Mouse (Mus musculus) E14TG2a.4 (cell line): ENCODE measurements around the gene Gm5767.

Experiments
- H3K27me3 ChIP-seq: 2 replicates; pipeline ENCODE4 v1.6.1; 2014; ENCODE audit warnings: low read length, control low read depth; ENCODE audit not compliant: insufficient read depth
- H3K36me3 ChIP-seq: 2 replicates; pipeline ENCODE4 v1.6.1; 2014; ENCODE audit warnings: low read length, control low read depth; ENCODE audit not compliant: insufficient read depth
- H3K4me1 ChIP-seq: replicated peaks from 2 replicates; pipeline ENCODE4 v1.6.1; 2014; ENCODE audit warnings: low read depth, low read length, control low read depth
- H3K4me3 ChIP-seq: replicated peaks from 2 replicates; pipeline ENCODE4 v1.5.1; 2014; ENCODE audit warnings: mild to moderate bottlenecking, low read length
- H3K9me3 ChIP-seq: 2 replicates; pipeline ENCODE4 v1.6.1; 2014; ENCODE audit warnings: low read length, control low read depth
- CTCF ChIP-seq: conservative IDR thresholded peaks from 2 replicates; pipeline ENCODE4 v1.5.1; 2014; ENCODE audit warnings: low read length
- NANOG ChIP-seq: IDR thresholded peaks from 2 replicates; pipeline ENCODE4 v1.6.1; 2014; ENCODE audit warnings: borderline replicate concordance, low read length, mixed read lengths
- POU5F1 ChIP-seq: IDR thresholded peaks from 2 replicates; pipeline ENCODE4 v1.6.1; 2014; ENCODE audit warnings: low read length, borderline replicate concordance

Gene Gm5767

DNA sequence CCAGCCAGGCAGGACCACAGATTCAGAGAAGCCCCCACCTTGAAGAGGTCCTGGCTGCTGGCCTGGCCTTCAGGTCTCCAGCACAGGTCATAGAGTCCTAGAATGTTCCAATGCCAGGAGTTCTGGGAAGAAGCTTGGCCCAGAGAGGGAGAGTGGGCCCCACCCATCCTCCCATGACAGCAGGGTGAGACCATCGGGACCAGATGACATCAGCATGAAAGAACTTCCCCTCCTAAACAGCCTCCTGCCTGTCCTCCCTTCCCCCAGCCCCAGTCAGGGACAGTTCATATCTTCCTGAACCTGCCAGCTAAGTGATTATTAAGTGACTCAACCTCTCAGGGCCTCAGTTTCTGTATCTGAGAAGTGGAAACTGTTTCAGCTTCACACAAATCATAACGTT, 14.1 kb upstream of the Gm5767 start:
- Histone ChIP-seq H3K4me1 (peaks cover 99% of the 10 kb centered on the region), H3K4me3 (peak overlapping the region; percentile 35; the same call in 1 of the 2 replicates), H3K27me3 (no peaks in the 10 kb centered on the region), H3K36me3 (peaks cover 61% of the 10 kb centered on the region), H3K9me3 (no peaks in the 10 kb centered on the region)
- TF ChIP-seq POU5F1 (no peak), CTCF (no peak), NANOG (no peak)

DNA sequence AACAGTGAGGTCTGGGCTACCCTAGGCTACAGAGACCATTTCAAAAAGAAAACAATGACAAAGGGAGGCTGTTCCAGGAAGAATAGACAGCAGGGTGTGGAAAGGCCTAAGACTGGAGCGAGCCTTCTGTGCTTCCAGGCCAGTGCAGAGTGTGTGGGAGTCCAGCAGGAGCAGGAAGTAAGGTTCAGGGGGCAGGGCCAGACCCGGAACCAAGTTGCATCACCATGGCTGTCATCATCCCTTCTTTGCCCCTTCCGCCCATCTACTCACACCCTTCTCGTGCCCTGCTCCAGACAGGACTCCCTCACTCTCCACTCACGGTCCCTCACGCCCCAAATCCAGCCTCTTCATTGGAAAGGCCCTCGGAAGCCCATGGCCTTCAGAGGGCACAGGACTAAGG, 13.3 kb upstream of the Gm5767 start:
- peak overlapping the region; percentile 54 for H3K4me3 ChIP-seq

DNA sequence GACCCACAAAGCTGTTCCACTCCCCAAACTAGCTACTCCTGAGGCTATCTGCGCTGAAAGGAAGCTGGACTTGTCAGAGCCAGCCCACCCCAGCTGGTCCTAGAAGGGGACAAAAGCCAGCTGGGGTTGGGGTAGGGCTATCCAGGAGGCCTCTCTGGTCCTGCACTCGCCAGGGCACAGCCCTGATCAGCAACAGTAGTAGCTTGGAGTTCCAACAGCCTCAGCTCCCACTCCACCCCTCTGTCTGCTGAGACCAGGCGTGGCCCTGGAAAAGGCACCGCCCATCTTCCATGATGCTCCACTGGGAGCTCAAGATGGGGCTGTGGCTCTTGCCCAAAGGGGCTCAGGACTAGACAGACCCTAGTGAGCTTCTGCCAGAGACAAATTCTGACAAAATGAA, 12.8 kb upstream of the Gm5767 start:
- Histone ChIP-seq H3K27me3 (peaks cover 6% of the 10 kb centered on the region), H3K4me1 (peaks cover 89% of the 10 kb centered on the region), H3K36me3 (peaks cover 47% of the 10 kb centered on the region), H3K9me3 (no peaks in the 10 kb centered on the region), H3K4me3 (peak overlapping the region; percentile 54)
- TF ChIP-seq POU5F1 (no peak), CTCF (no peak)

More for the DNA sequence above, 13.3 kb upstream of the Gm5767 start:
- Histone ChIP-seq H3K36me3 (peaks cover 53% of the 10 kb centered on the region), H3K27me3 (0 out of 2 replicates have a peak, but pooled peaks cover under 1% of the 10 kb centered on the region), H3K9me3 (no peaks in the 10 kb centered on the region), H3K4me1 (peaks cover 91% of the 10 kb centered on the region)
- TF ChIP-seq CTCF (no peak), POU5F1 (no peak), NANOG (no peak)

DNA sequence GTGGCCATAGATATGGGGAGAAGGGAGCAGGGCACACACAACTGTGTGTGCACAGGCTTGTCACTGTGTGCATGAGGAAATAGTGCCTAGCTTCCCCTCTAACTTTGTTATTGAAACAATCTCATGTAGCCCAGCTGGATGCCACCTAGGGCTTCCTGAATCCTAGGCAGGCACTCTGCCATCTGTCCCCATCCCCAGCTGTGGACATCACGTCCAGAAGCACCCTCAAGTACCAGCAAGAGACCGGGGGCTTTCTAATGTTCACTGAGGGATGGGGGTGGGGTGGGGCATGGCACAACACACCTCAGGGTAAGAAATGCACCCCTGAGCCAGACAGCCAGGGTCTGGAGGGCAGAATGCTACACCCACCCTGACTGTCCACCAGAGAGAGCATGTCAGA, 12.2 kb upstream of the Gm5767 start:
- peaks cover 42% of the 10 kb centered on the region for H3K36me3 ChIP-seq
- no peaks in the 10 kb centered on the region for H3K9me3 ChIP-seq
- peak overlapping the region; percentile 7; the same call in 1 of the 2 replicates for H3K4me3 ChIP-seq
- peaks cover 87% of the 10 kb centered on the region for H3K4me1 ChIP-seq
- TF ChIP-seq POU5F1 = no peak
- no peak for TF ChIP-seq CTCF
- no peak for TF ChIP-seq NANOG
- peaks cover 11% of the 10 kb centered on the region for H3K27me3 ChIP-seq

DNA sequence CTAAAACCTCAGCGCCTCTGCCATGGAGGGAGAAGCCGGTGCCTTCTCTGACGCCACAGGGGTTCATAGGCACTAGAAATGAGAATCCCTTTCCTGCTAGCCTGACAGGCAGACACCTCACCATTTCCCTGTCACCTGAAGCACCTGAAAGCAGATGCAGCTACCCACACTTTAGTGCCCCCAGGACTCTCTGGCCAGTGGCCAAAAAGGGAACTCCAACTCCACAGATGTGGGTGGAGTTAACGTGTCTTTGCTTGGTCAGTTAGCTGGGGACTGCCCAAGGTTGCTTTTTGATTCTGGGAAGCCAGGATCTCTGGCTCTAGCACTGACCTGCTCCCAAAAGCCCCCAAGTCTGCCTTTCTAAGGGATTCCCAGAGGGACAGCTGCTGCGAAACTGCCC, 11.1 kb upstream of the Gm5767 start:
- peaks cover 84% of the 10 kb centered on the region for H3K4me1 ChIP-seq
- peak overlapping the region; percentile 52 for H3K4me3 ChIP-seq
- H3K36me3 ChIP-seq = peaks cover 31% of the 10 kb centered on the region
- TF ChIP-seq CTCF (no peak), POU5F1 (no peak), NANOG (no peak)
- H3K27me3 ChIP-seq = peaks cover 16% of the 10 kb centered on the region
- H3K9me3 ChIP-seq = no peaks in the 10 kb centered on the region

DNA sequence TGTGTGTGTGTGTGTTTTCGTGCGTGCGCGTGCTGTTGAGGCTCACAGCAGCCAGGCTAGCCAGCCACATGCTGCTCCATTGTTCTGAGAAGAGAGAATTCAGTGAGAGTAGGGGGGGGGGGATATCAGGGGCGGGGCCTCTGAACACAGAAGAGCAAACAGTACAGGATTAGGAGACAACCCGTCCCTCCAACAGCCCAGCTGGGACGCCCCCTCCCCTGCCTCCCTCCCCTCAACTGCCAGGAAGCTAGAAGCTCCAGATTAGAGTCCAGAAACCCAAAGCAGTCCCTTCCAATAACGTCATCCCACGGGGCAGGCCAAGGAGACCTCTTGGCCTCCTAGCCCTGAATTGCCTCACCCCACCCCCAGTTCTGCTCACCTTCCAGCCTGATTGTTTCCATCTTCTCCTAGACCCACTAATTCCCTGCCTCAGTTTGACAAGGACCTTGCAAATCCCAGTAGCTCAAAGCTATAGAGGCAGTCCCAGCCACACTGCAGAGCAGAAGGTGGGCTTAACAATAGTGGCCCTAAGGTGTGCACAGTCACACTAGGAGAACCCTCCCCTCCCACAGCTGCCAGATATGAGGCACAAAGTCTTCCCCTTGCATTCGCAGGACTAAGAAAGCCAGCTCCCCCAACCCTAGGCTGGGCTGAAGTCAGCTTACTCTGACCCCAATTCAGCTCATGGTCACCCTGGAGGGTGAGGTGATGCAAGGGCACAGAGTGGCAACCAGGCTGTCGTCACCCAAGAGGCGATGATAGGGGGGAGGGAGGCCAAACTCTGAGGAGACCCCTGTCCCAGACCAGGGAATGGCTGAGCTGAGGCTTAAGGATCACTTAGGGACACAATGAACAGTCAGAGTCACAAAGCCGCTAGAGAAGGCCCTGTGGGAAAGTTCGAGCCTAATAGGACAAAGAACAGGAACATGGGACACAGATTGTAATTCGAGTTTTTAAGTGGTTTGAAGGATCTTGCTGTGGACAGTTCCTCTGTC, 10.2 kb upstream of the Gm5767 start:
- peaks cover 75% of the 10 kb centered on the region for H3K4me1 ChIP-seq
- peaks cover 28% of the 10 kb centered on the region for H3K36me3 ChIP-seq
- peak overlapping the region; percentile 92 for H3K4me3 ChIP-seq
- no peaks in the 10 kb centered on the region for H3K9me3 ChIP-seq
- TF ChIP-seq NANOG (no peak), CTCF (no peak), POU5F1 (no peak)
- H3K27me3 ChIP-seq = peaks cover 16% of the 10 kb centered on the region

DNA sequence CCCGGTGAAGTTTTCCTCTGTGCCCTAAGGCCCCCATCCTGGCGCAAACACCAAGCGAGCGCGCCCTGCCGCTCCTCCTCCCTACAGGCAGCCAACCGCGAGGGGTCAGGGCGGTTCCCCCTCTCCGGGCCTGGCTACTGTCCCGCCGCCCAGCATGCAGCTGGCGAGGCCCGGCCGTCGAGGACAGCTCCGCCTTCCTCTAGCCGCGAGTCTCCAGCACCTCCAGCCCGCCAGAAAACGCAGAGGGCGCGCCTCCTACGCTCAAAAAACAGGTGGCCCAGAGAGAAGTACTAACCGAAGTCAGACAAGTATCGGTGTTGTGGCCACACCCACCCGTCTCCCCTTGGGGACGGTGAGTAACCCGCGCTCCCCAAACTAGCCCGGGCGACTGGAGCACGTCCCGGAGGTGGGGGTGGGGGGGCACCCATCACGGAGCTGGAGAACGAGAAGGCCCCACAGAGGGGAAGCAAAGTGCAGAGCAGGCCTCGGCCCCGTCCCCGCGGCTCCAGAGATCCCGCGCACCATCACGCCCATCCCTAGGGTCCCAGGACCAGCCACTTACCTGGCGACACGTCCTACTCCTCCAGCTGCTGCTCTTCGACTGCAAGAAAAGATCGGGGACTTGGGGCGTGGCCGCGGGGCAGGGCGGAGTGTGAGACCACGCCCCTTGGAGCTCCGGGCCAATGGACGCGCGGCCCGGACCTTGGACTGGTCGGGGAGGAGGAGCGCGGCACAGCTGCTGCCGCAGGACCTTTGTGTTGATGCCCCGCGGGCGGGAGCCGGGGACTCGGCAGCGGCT, 8.8 kb upstream of the Gm5767 start, which contains the start of gene Carhsp1:
Gene Carhsp1, minus strand, starts transcription at position 605 of the 799 bp plus-strand sequence.
- H3K4me1 ChIP-seq = peaks cover 65% of the 10 kb centered on the region
- H3K27me3 ChIP-seq = peaks cover 16% of the 10 kb centered on the region
- peak within 1 kb of the TSS; percentile 92 for H3K4me3 ChIP-seq
- H3K9me3 ChIP-seq = no peaks in the 10 kb centered on the region
- TF ChIP-seq CTCF (no peak), NANOG (no peak), POU5F1 (no peak)
- H3K36me3 ChIP-seq = peaks cover 16% of the 10 kb centered on the region

DNA sequence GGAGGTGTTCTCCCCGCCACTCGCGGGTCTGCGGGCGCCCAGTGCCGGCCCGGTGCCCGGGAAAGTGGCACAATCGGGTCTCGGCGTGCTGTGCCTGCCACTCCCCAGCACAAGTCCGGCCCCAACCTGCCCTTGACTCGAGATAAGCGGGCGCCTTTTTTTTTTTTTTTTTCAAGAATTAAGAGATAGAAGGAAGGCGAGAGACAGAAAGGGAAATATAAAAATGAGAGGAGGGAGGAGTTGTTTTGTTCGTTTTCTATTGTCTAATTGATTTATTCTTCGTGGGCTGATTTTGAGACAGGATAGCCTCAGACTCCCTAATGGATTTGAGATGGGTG, 8.3 kb upstream of the Gm5767 start:
- H3K36me3 ChIP-seq = peaks cover 16% of the 10 kb centered on the region

More for the DNA sequence above, 8.3 kb upstream of the Gm5767 start:
- Histone ChIP-seq H3K9me3 (no peaks in the 10 kb centered on the region), H3K4me1 (peaks cover 59% of the 10 kb centered on the region), H3K4me3 (peak overlapping the region; percentile 92), H3K27me3 (peaks cover 16% of the 10 kb centered on the region)
- TF ChIP-seq POU5F1 (no peak), NANOG (no peak), CTCF (no peak)
